Mouse (Mus musculus): ENCODE results near the gene Ebf1.

DNA sequence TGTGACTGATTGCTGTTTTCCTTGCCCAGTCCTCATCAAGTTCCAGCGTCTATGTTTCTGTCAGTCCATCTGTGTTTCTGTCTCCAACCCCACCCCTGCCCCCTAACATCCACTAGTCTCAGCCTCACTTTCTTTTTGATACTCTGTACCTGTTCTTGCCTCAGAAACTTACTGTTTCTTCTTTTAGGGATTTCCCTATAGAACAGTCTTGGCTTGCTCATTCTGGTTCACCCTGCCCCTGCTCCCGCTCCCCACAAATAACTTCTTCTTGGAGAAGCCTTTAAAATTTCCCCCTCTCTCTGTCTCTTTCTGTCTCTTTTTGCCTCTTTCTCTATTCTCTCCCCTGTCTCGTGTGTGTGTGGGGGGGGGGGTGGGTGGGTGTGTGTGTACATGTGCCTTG is 71.4 kb downstream of the Ebf1 start:
- TF ChIP-seq CTCF (IDR thresholded peaks at IDR 0.05) (no peak), EP300 (IDR thresholded peaks at IDR 0.05) (no peak)
